Mouse (Mus musculus): ENCODE results near the gene 1700037C18Rik.
A peak's percentile ranks its signal among the peaks of the same experiment; 100 is the strongest.
"Not testable (repeated sequence)": the region's sequence is repeated elsewhere in the genome, so short reads cannot be mapped to it uniquely, and the experiment has no call there.

1700037C18Rik gene

GRCm38 (mm10) chr16:3872216-3873047 lies 36.1 kb downstream of the 1700037C18Rik start, which contains the start of gene Naa60:
Gene Naa60, plus strand, starts transcription at chr16:3872375.
- peak; percentile 89 for DNase-seq (ENCODE audit: extremely low spot score, low spot score)

GRCm38 (mm10) chr16:3871815-3872214 lies 36.7 kb downstream of the 1700037C18Rik start:
- no peak for DNase-seq (ENCODE audit: extremely low spot score, low spot score)

GRCm38 (mm10) chr16:3859254-3859653 lies 49.2 kb downstream of the 1700037C18Rik start:
- no peak for DNase-seq (ENCODE audit: extremely low spot score, low spot score)

- DNase-seq (ENCODE audit: extremely low spot score, low spot score) = no peak
Measured at GRCm38 (mm10) chr16:3855776-3856175, 52.7 kb downstream of the 1700037C18Rik start.

- DNase-seq (ENCODE audit: extremely low spot score, low spot score) = no peak
Measured at GRCm38 (mm10) chr16:3854437-3855182, 53.9 kb downstream of the 1700037C18Rik start.

- peak; percentile 27 for DNase-seq (ENCODE audit: extremely low spot score, low spot score)
Measured at GRCm38 (mm10) chr16:3852586-3852985, 55.9 kb downstream of the 1700037C18Rik start.

GRCm38 (mm10) chr16:3851301-3851700 lies 57.2 kb downstream of the 1700037C18Rik start:
- not testable (repeated sequence) for DNase-seq (ENCODE audit: extremely low spot score, low spot score)

- DNase-seq (ENCODE audit: extremely low spot score, low spot score) = no peak
Measured at GRCm38 (mm10) chr16:3848416-3848815, 60.1 kb downstream of the 1700037C18Rik start.

- no peak for DNase-seq (ENCODE audit: extremely low spot score, low spot score)
Measured at GRCm38 (mm10) chr16:3847871-3848270, 60.6 kb downstream of the 1700037C18Rik start.

GRCm38 (mm10) chr16:3846711-3847518 lies 61.6 kb downstream of the 1700037C18Rik start, which contains the start of gene Zfp174:
Gene Zfp174, plus strand, starts transcription at chr16:3847268.
- DNase-seq (ENCODE audit: extremely low spot score, low spot score) = peak; percentile 87

Measured in neural tube, embryonic 10.5 days (tissue).